9 mouse cellular contexts compared by ENCODE assay signal in genomic region chr9:114934231-114934630, GRCm38 (mm10). TPM values are rescaled to one million over a fixed set of nuclear protein-coding genes. Genes with fewer than 3 reads are reported as not detected.
A peak's percentile ranks its signal among the peaks of the same experiment; 100 is the strongest.
DNase-seq lines count a peak whose midpoint lies in the region; ATAC-seq and TF ChIP-seq lines count a peak whose summit lies in the region.
"Had no signal": no experiment of that assay in that cellular context is flagged by ENCODE, and none has a peak within 500 bp of the region (broad histone marks: within the 10 kb centered on the region; RNA-seq: fewer than 3 reads in every experiment).

No protein-coding gene starts in this region.

- in situ Hi-C loops in CH12.LX (cut with MboI; ENCODE audit: low pct_ligation_motif_present, low pct_unique_long_range_greater_than_20kb, low sequenced_read_pairs) = no loop called here

- no peak for TF ChIP-seq RAD21 in CH12.LX (IDR thresholded peaks at IDR 0.05; ENCODE audit: low read depth, low read length)

- 0 out of 2 replicates have a peak, but pooled peaks have one; percentile 1 for ATAC-seq in frontal cortex, adult (ENCODE audit: low TSS enrichment)
- peak; percentile 3; the same call in 1 of the 2 replicates for ATAC-seq in forebrain, embryonic 16.5 days
- ATAC-seq in liver, embryonic 15.5 days (ENCODE audit: insufficient read depth) = no peak
- no peak; the same call in 1 of the 2 replicates for ATAC-seq in stomach, embryonic 15.5 days (ENCODE audit: insufficient read depth, low FRiP score, low read depth)
- no peak for ATAC-seq in monocyte, adult 5-6 weeks (replicated peaks; ENCODE audit: insufficient number of reproducible peaks, low FRiP score, low TSS enrichment, poor library complexity, severe bottlenecking)

- H3K79me2 ChIP-seq in CH12.LX (replicated peaks; ENCODE audit: control insufficient read depth, extremely low read depth, insufficient read depth, poor library complexity, severe bottlenecking) = no peaks in the 10 kb centered on the region

- no peak for TF ChIP-seq CTCF in CH12.LX (conservative IDR thresholded peaks at IDR 0.05 in 1 of 2, IDR thresholded peaks at IDR 0.05 in 1 of 2; ENCODE audit: low read depth in 2 of 2, low read length in 2 of 2)

- peak overlapping the region; percentile 78; the same call in 1 of the 2 replicates for H3K4me2 ChIP-seq in CH12.LX (ENCODE audit: insufficient read depth, low read depth, poor library complexity, severe bottlenecking)
- H3K4me2 ChIP-seq in forebrain, embryonic 16.5 days (ENCODE audit: low read length) = peak overlapping the region; percentile 98
- H3K4me2 ChIP-seq in liver, embryonic 15.5 days = peak overlapping the region; percentile 86
- H3K4me2 ChIP-seq in stomach, embryonic 15.5 days = peak overlapping the region; percentile 92

- no peak for TF ChIP-seq POLR2A in CH12.LX (IDR thresholded peaks at IDR 0.05; ENCODE audit: low read depth, low read length)

- 71% methylated on average over 11 of the region's 11 CpGs for WGBS in forebrain, embryonic 16.5 days
- 44% methylated on average over 11 of the region's 11 CpGs for WGBS in liver, embryonic 15.5 days (ENCODE audit: insufficient replicate concordance)
- 53% methylated on average over 11 of the region's 11 CpGs for whole genome bisulfite sequencing in stomach, embryonic 15.5 days

- TF ChIP-seq EP300 in CH12.LX (IDR thresholded peaks at IDR 0.05; ENCODE audit: low read length) = no peak

- H3K9ac ChIP-seq in CH12.LX (ENCODE audit: insufficient read depth, low read depth) = no peak overlapping the region
- no peak overlapping the region; the same call in 1 of the 2 replicates for H3K9ac ChIP-seq in forebrain, embryonic 16.5 days (replicated peaks; ENCODE audit: low read depth, low read length)
- H3K9ac ChIP-seq in liver, embryonic 15.5 days = no peak overlapping the region
- no peak overlapping the region for H3K9ac ChIP-seq in stomach, embryonic 15.5 days

- H3K4me3 ChIP-seq in CH12.LX (replicated peaks in 1 of 3; ENCODE audit: low read depth in 2 of 3, low read length in 2 of 3, poor library complexity in 1 of 3) = no peak overlapping the region
- peak overlapping the region; percentile 81 for H3K4me3 ChIP-seq in forebrain, embryonic 16.5 days (replicated peaks; ENCODE audit: low read length)
- H3K4me3 ChIP-seq in liver, embryonic 15.5 days (replicated peaks) = peak overlapping the region; percentile 68
- peak overlapping the region; percentile 58 for H3K4me3 ChIP-seq in stomach, embryonic 15.5 days (replicated peaks)

- no peaks in the 10 kb centered on the region for H3K9me3 ChIP-seq in CH12.LX (replicated peaks; ENCODE audit: low read length)
- H3K9me3 ChIP-seq in forebrain, embryonic 16.5 days (ENCODE audit: control insufficient read depth, low read length) = no peaks in the 10 kb centered on the region
- H3K9me3 ChIP-seq in liver, embryonic 15.5 days (replicated peaks) = no peaks in the 10 kb centered on the region
- H3K9me3 ChIP-seq in stomach, embryonic 15.5 days = no peaks in the 10 kb centered on the region

- DNase-seq in frontal cortex, postnatal 14 days (ENCODE audit: low spot score in 2 of 2) = no peak
- DNase-seq in CH12.LX (ENCODE audit: extremely low read depth) = no peak
- no peak for DNase-seq in urinary bladder, adult 18-20 months (ENCODE audit: low spot score in 2 of 2)

- dilution Hi-C loops in CH12.LX (cut with MboI; ENCODE audit: extremely low pct_ligation_motif_present, extremely low pct_unique_long_range_greater_than_20kb, low sequenced_read_pairs) = no loop called here

- no peaks in the 10 kb centered on the region for H3K36me3 ChIP-seq in CH12.LX (replicated peaks in 1 of 2; ENCODE audit: control insufficient read depth in 1 of 2, insufficient read depth in 1 of 2, low read length in 1 of 2)
- H3K36me3 ChIP-seq in forebrain, embryonic 16.5 days (ENCODE audit: control insufficient read depth, insufficient read depth) = no peaks in the 10 kb centered on the region
- H3K36me3 ChIP-seq in liver, embryonic 15.5 days (replicated peaks) = no peaks in the 10 kb centered on the region
- no peaks in the 10 kb centered on the region for H3K36me3 ChIP-seq in stomach, embryonic 15.5 days

- peaks cover 4 to 18% of the 10 kb centered on the region in 2 experiments for H3K4me1 ChIP-seq in CH12.LX (ENCODE audit: control insufficient read depth in 1 of 2, insufficient read depth in 2 of 2)
- H3K4me1 ChIP-seq in forebrain, embryonic 16.5 days (replicated peaks; ENCODE audit: control insufficient read depth, insufficient read depth, low read length) = peaks cover 11% of the 10 kb centered on the region
- H3K4me1 ChIP-seq in liver, embryonic 15.5 days (replicated peaks) = peaks cover 23% of the 10 kb centered on the region
- H3K4me1 ChIP-seq in stomach, embryonic 15.5 days = peaks cover 8% of the 10 kb centered on the region; the same call in 1 of the 2 replicates

- no peaks in the 10 kb centered on the region for H3K27me3 ChIP-seq in CH12.LX (replicated peaks)
- no peaks in the 10 kb centered on the region for H3K27me3 ChIP-seq in forebrain, embryonic 16.5 days (replicated peaks; ENCODE audit: control insufficient read depth, insufficient read depth, low read length)
- no peaks in the 10 kb centered on the region for H3K27me3 ChIP-seq in liver, embryonic 15.5 days
- H3K27me3 ChIP-seq in stomach, embryonic 15.5 days (replicated peaks) = no peaks in the 10 kb centered on the region

- no peak overlapping the region for H3K27ac ChIP-seq in CH12.LX (ENCODE audit: insufficient read depth, low read depth)
- H3K27ac ChIP-seq in forebrain, embryonic 16.5 days (ENCODE audit: low read length) = no peak overlapping the region
- no peak overlapping the region for H3K27ac ChIP-seq in liver, embryonic 15.5 days (replicated peaks)
- no peak overlapping the region for H3K27ac ChIP-seq in stomach, embryonic 15.5 days
- H3K27ac ChIP-seq: macrophage had no signal

TF ChIP-seq in CH12.LX, 34 proteins besides CTCF, POLR2A, EP300 and RAD21:
- no peak for TF ChIP-seq TBP (conservative IDR thresholded peaks at IDR 0.05; ENCODE audit: low read depth, low read length)
- no peak for TF ChIP-seq NELFE (IDR thresholded peaks at IDR 0.05; ENCODE audit: low read depth, low read length)
- no peak for TF ChIP-seq ZNF384 (IDR thresholded peaks at IDR 0.05; ENCODE audit: low read depth, low read length)
- no peak for TF ChIP-seq USF2 (conservative IDR thresholded peaks at IDR 0.05; ENCODE audit: low read depth, low read length)
- TF ChIP-seq TCF12 (IDR thresholded peaks at IDR 0.05; ENCODE audit: low read depth, low read length) = no peak

RNA-seq across cellular contexts. Expression of gene Gpd1l, which starts 0.4 kb away (rescaled TPM):
- total RNA-seq in CH12.LX (2012; rRNA removed) (4.6 and 5.2 TPM in 2 replicates), CH12.LX (2014; rRNA removed) (7.1 and 7.4 TPM in 2 replicates)
- polyA plus RNA-seq in CH12.LX (2012; ENCODE audit: insufficient read length, low read depth) = 5.8 and 5.9 TPM in 2 replicates
- 34.4 and 36.1 TPM in 2 replicates for polyA plus RNA-seq in forebrain, embryonic 16.5 days (2015; fragmentation: Nextera tagmentation; extraction: Ambion mirVana)
- 6.4 and 6.6 TPM in 2 replicates for polyA plus RNA-seq in liver, embryonic 15.5 days (2015; fragmentation: Nextera tagmentation; extraction: Ambion mirVana)
- 17.3 and 18.6 TPM in 2 replicates for polyA plus RNA-seq in stomach, embryonic 15.5 days (2015; fragmentation: Nextera tagmentation; extraction: Ambion mirVana)
- total RNA-seq in monocyte, adult 5-6 weeks (2017) = 21.8 to 25.5 TPM (median 22.6 TPM) in 3 replicates

RNA-seq across cellular contexts. Expression of gene Osbpl10, which starts 44.1 kb away (rescaled TPM):
- total RNA-seq in CH12.LX (2012; rRNA removed) (not detected in 2 replicates), CH12.LX (2014; rRNA removed) (not detected in 2 replicates)
- 0.19 TPM in 1 of 2 replicates, not detected in the other for polyA plus RNA-seq in CH12.LX (2012; ENCODE audit: insufficient read length, low read depth)
- polyA plus RNA-seq in forebrain, embryonic 16.5 days (2015; fragmentation: Nextera tagmentation; extraction: Ambion mirVana) = 1.6 and 2.8 TPM in 2 replicates
- polyA plus RNA-seq in liver, embryonic 15.5 days (2015; fragmentation: Nextera tagmentation; extraction: Ambion mirVana) = 0.12 and 0.20 TPM in 2 replicates
- 2.0 and 2.3 TPM in 2 replicates for polyA plus RNA-seq in stomach, embryonic 15.5 days (2015; fragmentation: Nextera tagmentation; extraction: Ambion mirVana)
- not detected in 3 replicates for total RNA-seq in monocyte, adult 5-6 weeks (2017)
- polyA plus RNA-seq: macrophage had no signal

RNA-seq across cellular contexts. Expression of gene Rps27rt, which starts 48.3 kb away (rescaled TPM):
- total RNA-seq in CH12.LX (2012; rRNA removed) (132 and 180 TPM in 2 replicates), CH12.LX (2014; rRNA removed) (418 and 455 TPM in 2 replicates)
- 107 and 121 TPM in 2 replicates for polyA plus RNA-seq in CH12.LX (2012; ENCODE audit: insufficient read length, low read depth)
- polyA plus RNA-seq in forebrain, embryonic 16.5 days (2015; fragmentation: Nextera tagmentation; extraction: Ambion mirVana) = 169 and 228 TPM in 2 replicates
- polyA plus RNA-seq in liver, embryonic 15.5 days (2015; fragmentation: Nextera tagmentation; extraction: Ambion mirVana) = 111 and 184 TPM in 2 replicates
- polyA plus RNA-seq in stomach, embryonic 15.5 days (2015; fragmentation: Nextera tagmentation; extraction: Ambion mirVana) = 360 and 1,042 TPM in 2 replicates
- 146 to 287 TPM (median 257 TPM) in 3 replicates for total RNA-seq in monocyte, adult 5-6 weeks (2017)

Comparison
In these comparisons a context has a peak if more than half of its experiments do, and no peak if none do; other contexts are left out.
1. ATAC-seq: peak in frontal cortex, adult (single experiment) and forebrain, embryonic 16.5 days (single experiment); none in liver, embryonic 15.5 days (single experiment), stomach, embryonic 15.5 days (single experiment) and monocyte, adult 5-6 weeks (single experiment).
2. H3K4me3 ChIP-seq: peak in forebrain, embryonic 16.5 days (single experiment), liver, embryonic 15.5 days (single experiment) and stomach, embryonic 15.5 days (single experiment); none in CH12.LX (0 of 3).
3. Peak in every context shown above with its lines, with median percentiles within 50 percentile points of each other: H3K4me2 ChIP-seq.